Mouse (Mus musculus) stomach, postnatal 0 days (tissue): ENCODE measurements around the gene Smim5. TPM values are rescaled to one million over a fixed set of nuclear protein-coding genes. Genes with fewer than 3 reads are reported as not detected.
A peak's percentile ranks its signal among the peaks of the same experiment; 100 is the strongest.

Experiments
- ATAC-seq: fragments of 200-750 bp; cut with Nextera tagmentation; 2 replicates; pipeline ENCODE4 v1.8.0; 2017; ENCODE audit not compliant: low FRiP score, low TSS enrichment
- DNase-seq: peaks from one replicate; pipeline ENCODE4 v3.0.0-alpha.2; 2016; ENCODE audit warnings: low spot score
- H3K27ac ChIP-seq: fragments of 300-500 bp; sonication (generic); replicated peaks from 2 replicates; pipeline ENCODE4 v1.5.1; 2014; ENCODE audit warnings: mild to moderate bottlenecking, control low read depth
- H3K27me3 ChIP-seq: fragments of 300-500 bp; sonication (generic); 2 replicates; pipeline ENCODE4 v1.6.1; 2014; ENCODE audit warnings: low read length; ENCODE audit not compliant: control insufficient read depth, insufficient read depth
- H3K36me3 ChIP-seq: fragments of 300-500 bp; sonication (generic); 2 replicates; pipeline ENCODE4 v1.6.1; 2014; ENCODE audit warnings: low read length, mixed read lengths; ENCODE audit not compliant: control insufficient read depth, insufficient read depth
- H3K4me1 ChIP-seq: fragments of 300-500 bp; sonication (generic); replicated peaks from 2 replicates; pipeline ENCODE4 v1.6.1; 2014; ENCODE audit warnings: antibody characterized with exemption; ENCODE audit not compliant: control insufficient read depth, insufficient read depth
- H3K4me2 ChIP-seq: fragments of 300-500 bp; sonication (generic); replicated peaks from 2 replicates; pipeline ENCODE4 v1.6.1; 2014; ENCODE audit warnings: low read depth, mild to moderate bottlenecking, control low read depth, moderate library complexity
- H3K4me3 ChIP-seq: fragments of 300-500 bp; sonication (generic); 2 replicates; pipeline ENCODE4 v1.5.1; 2014; ENCODE audit warnings: low read depth, low read length, control low read depth
- H3K9ac ChIP-seq: fragments of 300-500 bp; sonication (generic); 2 replicates; pipeline ENCODE4 v1.6.1; 2014; ENCODE audit warnings: mild to moderate bottlenecking, low read length, control low read depth, mixed read lengths
- H3K9me3 ChIP-seq: fragments of 300-500 bp; sonication (generic); 2 replicates; pipeline ENCODE4 v1.6.1; 2016; ENCODE audit warnings: low read length; ENCODE audit not compliant: control insufficient read depth
- CTCF ChIP-seq: IDR thresholded peaks from 2 replicates; pipeline ENCODE4 v1.5.1; 2016; ENCODE audit warnings: antibody characterized with exemption, low read depth, mild to moderate bottlenecking, moderate library complexity
- EP300 ChIP-seq: optimal IDR thresholded peaks from 2 replicates; pipeline ENCODE3; 2016; ENCODE audit warnings: antibody characterized with exemption
- whole genome bisulfite sequencing: fragments of 180-500 bp; shearing (Covaris S2); extraction: QIAGEN DNeasy Blood & Tissue Kit; methylation state at CpG from one replicate; pipeline ENCODE4 v1.1.7; 2014; 5-methylcytosine and 5-hydroxymethylcytosine counted together
- polyA plus RNA-seq: library from polyadenylated mRNA; unstranded; fragments of >200 nt; fragmentation: Nextera tagmentation; extraction: Ambion mirVana; gene quantifications from 2 replicates; pipeline ENCODE4 v1.2.1, GENCODE M21; 2015

The Smim5 gene
- polyA plus RNA-seq, 1 experiment from 2014 or later: 16.8 TPM

DNA sequence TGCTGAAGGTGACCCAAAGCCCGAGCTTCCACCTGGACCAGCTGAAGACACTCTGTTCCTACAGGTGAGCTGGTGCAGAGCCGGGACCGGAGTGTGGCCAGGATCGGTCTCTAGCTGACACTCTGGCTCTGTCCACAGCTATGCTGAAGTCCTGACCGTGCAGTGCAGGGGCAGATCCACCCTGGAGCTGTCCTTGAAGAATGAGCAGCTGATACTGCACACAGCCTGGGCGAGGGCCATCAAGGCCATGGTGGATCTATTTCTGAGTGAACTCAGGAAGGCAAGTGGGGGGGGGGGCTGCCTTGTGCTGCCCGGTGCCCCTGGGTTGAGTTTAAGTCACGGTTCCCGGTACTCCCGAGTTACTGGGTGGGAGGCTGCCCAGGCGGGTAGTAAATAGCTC, 13.3 kb upstream of the Smim5 start:
- H3K36me3 ChIP-seq: no peaks in the 10 kb centered on the region
- no peak overlapping the region for H3K27ac ChIP-seq
- H3K9me3 ChIP-seq: no peaks in the 10 kb centered on the region
- 0 out of 2 replicates have a peak, but pooled peaks have one; percentile 8 for ATAC-seq
- DNase-seq: no peak
- H3K27me3 ChIP-seq: no peaks in the 10 kb centered on the region
- no peaks in the 10 kb centered on the region for H3K4me1 ChIP-seq
- TF ChIP-seq CTCF (no peak), EP300 (no peak)
- WGBS: 85% methylated on average over 11 of the region's 11 CpGs
- no peak overlapping the region for H3K9ac ChIP-seq
- H3K4me2 ChIP-seq: no peak overlapping the region
- no peak overlapping the region for H3K4me3 ChIP-seq

DNA sequence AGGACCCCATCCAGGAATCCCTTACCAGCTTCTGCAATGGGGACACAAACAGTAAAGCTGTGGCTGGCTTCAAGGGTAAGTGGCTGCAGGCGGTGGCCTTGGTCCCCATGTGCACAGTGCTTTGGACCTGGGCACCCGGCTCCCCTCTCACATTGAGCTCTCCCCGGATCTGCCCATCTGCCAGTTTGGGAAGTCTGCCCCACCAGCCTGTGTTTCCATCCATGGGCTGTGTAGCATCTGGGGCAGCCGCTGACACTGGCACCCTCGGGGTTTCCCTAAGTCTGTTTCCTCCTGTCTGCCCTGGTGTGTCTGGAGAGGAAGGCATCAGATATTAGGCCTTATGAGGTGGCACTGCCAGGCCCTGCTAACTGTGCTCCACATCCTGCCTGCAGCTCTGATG, 11.7 kb upstream of the Smim5 start:
- Histone ChIP-seq H3K27ac (no peak overlapping the region), H3K9me3 (no peaks in the 10 kb centered on the region), H3K9ac (no peak overlapping the region), H3K4me2 (no peak overlapping the region), H3K36me3 (peaks cover 2% of the 10 kb centered on the region; the same call in 1 of the 2 replicates), H3K27me3 (no peaks in the 10 kb centered on the region), H3K4me1 (no peaks in the 10 kb centered on the region), H3K4me3 (no peak overlapping the region)
- TF ChIP-seq EP300 (no peak), CTCF (no peak)
- DNase-seq (no peak), ATAC-seq (no peak)
- WGBS: 81% methylated on average over 5 of the region's 5 CpGs

GRCm38 (mm10) chr11:115889159-115889558, 10.6 kb upstream of the Smim5 start:
- Histone ChIP-seq H3K4me3 (no peak overlapping the region), H3K36me3 (peaks cover 4% of the 10 kb centered on the region; the same call in 1 of the 2 replicates), H3K4me1 (no peaks in the 10 kb centered on the region), H3K9ac (no peak overlapping the region), H3K9me3 (no peaks in the 10 kb centered on the region), H3K27me3 (no peaks in the 10 kb centered on the region), H3K27ac (no peak overlapping the region), H3K4me2 (no peak overlapping the region)
- ATAC-seq (no peak), DNase-seq (no peak)
- WGBS: 73% methylated on average over 6 of the region's 6 CpGs
- no peak for TF ChIP-seq EP300
- no peak for TF ChIP-seq CTCF

- Histone ChIP-seq H3K4me3 (no peak overlapping the region), H3K9ac (no peak overlapping the region), H3K9me3 (no peaks in the 10 kb centered on the region), H3K27ac (no peak overlapping the region), H3K4me1 (no peaks in the 10 kb centered on the region), H3K4me2 (no peak overlapping the region), H3K36me3 (peaks cover 8% of the 10 kb centered on the region; the same call in 1 of the 2 replicates), H3K27me3 (no peaks in the 10 kb centered on the region)
- 63% methylated on average over 6 of the region's 6 CpGs for WGBS
- no peak for TF ChIP-seq CTCF
- no peak for TF ChIP-seq EP300
- DNase-seq (no peak), ATAC-seq (no peak)
Measured at GRCm38 (mm10) chr11:115892213-115892612, 7.6 kb upstream of the Smim5 start.

DNA sequence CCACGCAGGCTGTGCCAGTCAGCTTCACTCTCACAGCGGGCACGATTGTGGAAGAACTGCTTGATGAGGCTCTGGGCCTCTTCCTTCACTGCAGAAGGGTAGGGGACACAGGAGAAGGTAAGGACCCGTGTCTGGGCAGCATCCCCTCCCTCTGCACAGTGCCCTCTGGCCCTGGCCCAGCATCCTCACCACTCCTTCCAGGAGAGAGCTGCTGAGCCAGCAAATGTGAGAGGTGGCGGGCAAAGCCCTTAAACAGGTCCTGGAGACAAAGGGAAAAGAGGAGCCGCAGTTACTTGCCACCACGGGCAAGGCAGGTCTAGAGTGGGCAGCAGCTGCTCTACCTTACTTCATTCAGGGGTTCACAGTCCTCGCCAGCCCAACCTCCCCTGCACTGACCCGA, 6.7 kb upstream of the Smim5 start:
- Histone ChIP-seq H3K4me3 (no peak overlapping the region), H3K27ac (no peak overlapping the region), H3K9ac (no peak overlapping the region), H3K36me3 (peaks cover 8% of the 10 kb centered on the region; the same call in 1 of the 2 replicates), H3K27me3 (no peaks in the 10 kb centered on the region), H3K4me1 (no peaks in the 10 kb centered on the region), H3K4me2 (no peak overlapping the region), H3K9me3 (no peaks in the 10 kb centered on the region)
- no peak for DNase-seq
- ATAC-seq: no peak
- WGBS: 85% methylated on average over 9 of the region's 9 CpGs
- no peak for TF ChIP-seq EP300
- no peak for TF ChIP-seq CTCF

GRCm38 (mm10) chr11:115894755-115895520, 4.8 kb upstream of the Smim5 start:
- Histone ChIP-seq H3K27me3 (no peaks in the 10 kb centered on the region), H3K4me3 (no peak overlapping the region), H3K9ac (no peak overlapping the region), H3K36me3 (peaks cover 8% of the 10 kb centered on the region; the same call in 1 of the 2 replicates), H3K4me1 (0 out of 2 replicates have a peak, but pooled peaks cover 7% of the 10 kb centered on the region), H3K4me2 (no peak overlapping the region), H3K9me3 (no peaks in the 10 kb centered on the region), H3K27ac (no peak overlapping the region)
- peak; percentile 69 for TF ChIP-seq CTCF
- no peak for TF ChIP-seq EP300
- ATAC-seq: no peak
- peak; percentile 47 for DNase-seq
- WGBS: 69% methylated on average over 14 of the region's 14 CpGs
